Mouse (Mus musculus) small intestine, adult 2 months (tissue): ENCODE data around the gene Ecd. TPM values are rescaled to one million over a fixed set of nuclear protein-coding genes. Genes with fewer than 3 reads are reported as not detected.

Experiments
- H3K27ac ChIP-seq: fragments of 200-500 bp; 2 replicates; pipeline ENCODE4 v1.5.1; 2012; ENCODE audit warnings: low read depth, low read length, control low read depth, inconsistent platforms; ENCODE audit not compliant: insufficient read depth
- H3K27me3 ChIP-seq: fragments of 200-500 bp; 2 replicates; pipeline ENCODE4 v1.6.1; 2012; ENCODE audit warnings: mild to moderate bottlenecking, moderate library complexity, low read length, inconsistent platforms; ENCODE audit not compliant: control insufficient read depth, insufficient read depth
- H3K36me3 ChIP-seq: fragments of 200-500 bp; 2 replicates; pipeline ENCODE4 v1.6.1; 2012; ENCODE audit warnings: mild to moderate bottlenecking, low read length, control low read depth, inconsistent platforms; ENCODE audit not compliant: control insufficient read depth, insufficient read depth
- H3K4me1 ChIP-seq: fragments of 200-500 bp; 2 replicates; pipeline ENCODE4 v1.6.1; 2012; ENCODE audit warnings: low read length, inconsistent platforms, mixed read lengths; ENCODE audit not compliant: control insufficient read depth, insufficient read depth, insufficient read length
- H3K4me3 ChIP-seq: fragments of 200-500 bp; 2 replicates; pipeline ENCODE4 v1.5.1; 2012; ENCODE audit warnings: low read depth, mild to moderate bottlenecking, control low read depth, inconsistent platforms, low read length, moderate library complexity
- CTCF ChIP-seq: fragments of 200-500 bp; IDR thresholded peaks from 2 replicates; pipeline ENCODE4 v1.5.1; 2012; ENCODE audit warnings: low read depth, mild to moderate bottlenecking, control low read depth, inconsistent platforms, low read length, moderate library complexity, mixed read lengths; ENCODE audit not compliant: insufficient replicate concordance, insufficient read length; ENCODE audit errors: extremely low read depth
- POLR2A ChIP-seq: fragments of 200-500 bp; IDR thresholded peaks from 2 replicates; pipeline ENCODE4 v1.6.1; 2012; ENCODE audit warnings: low read depth, mild to moderate bottlenecking, control low read depth, inconsistent platforms, low read length, moderate library complexity
- WGBS: fragments of 180-500 bp; shearing (Covaris S2); methylation state at CpG from one replicate; pipeline ENCODE4 v1.1.7; 2018; 5-methylcytosine and 5-hydroxymethylcytosine counted together
- polyA plus RNA-seq: library from polyadenylated mRNA; depleted of rRNA; stranded (reverse); fragments of >200 nt; gene quantifications from 2 replicates; pipeline ENCODE4 v1.2.3, GENCODE M21; 2012; rRNA removed

Ecd gene
- polyA plus RNA-seq: 4.8 and 8.2 TPM in 2 replicates

GRCm38 (mm10) chr14:20347991-20348541 lies at the start of gene Ecd, which contains the start of gene Fam149b:
Ecd (minus strand) TSS chr14:20348121.
Fam149b (plus strand) TSS chr14:20348162.
- Histone ChIP-seq H3K36me3 (peaks cover 8% of the 10 kb centered on the region), H3K4me3 (peak within 1 kb of the TSS; percentile 71), H3K4me1 (no peaks in the 10 kb centered on the region), H3K27ac (peak within 1 kb of the TSS; percentile 93), H3K27me3 (no peaks in the 10 kb centered on the region)
- TF ChIP-seq CTCF: peak; percentile 50; the same call in 1 of the 2 replicates
- peak; percentile 75; the same call in 1 of the 2 replicates for TF ChIP-seq POLR2A
- WGBS: under 1% methylated on average over 42 of the region's 42 CpGs

DNA sequence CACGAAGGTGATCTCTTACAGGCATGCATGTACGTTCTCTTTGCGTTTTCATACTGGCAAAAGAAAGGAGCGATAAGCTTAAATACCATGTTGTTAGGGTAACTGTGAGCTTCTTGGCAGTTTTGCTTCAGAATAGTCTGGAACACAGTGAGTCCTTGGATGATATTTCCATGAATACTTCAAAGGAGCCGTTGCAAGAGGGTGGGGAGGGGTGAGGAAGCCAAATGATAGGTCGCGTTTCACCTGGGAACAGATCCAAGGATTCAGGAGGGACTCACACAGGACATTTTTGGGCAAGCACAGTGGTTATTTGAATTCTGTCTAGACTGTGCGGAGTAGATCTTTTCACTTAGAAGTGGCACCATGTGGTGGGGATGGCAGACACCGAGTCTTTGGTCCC lies 49.3 kb upstream of the Ecd start:
- Histone ChIP-seq H3K4me3 (no peak overlapping the region), H3K27ac (no peak overlapping the region), H3K27me3 (no peaks in the 10 kb centered on the region), H3K4me1 (no peaks in the 10 kb centered on the region), H3K36me3 (no peaks in the 10 kb centered on the region)
- WGBS: 64% methylated on average over 9 of the region's 9 CpGs
- TF ChIP-seq CTCF: no peak
- TF ChIP-seq POLR2A: no peak

DNA sequence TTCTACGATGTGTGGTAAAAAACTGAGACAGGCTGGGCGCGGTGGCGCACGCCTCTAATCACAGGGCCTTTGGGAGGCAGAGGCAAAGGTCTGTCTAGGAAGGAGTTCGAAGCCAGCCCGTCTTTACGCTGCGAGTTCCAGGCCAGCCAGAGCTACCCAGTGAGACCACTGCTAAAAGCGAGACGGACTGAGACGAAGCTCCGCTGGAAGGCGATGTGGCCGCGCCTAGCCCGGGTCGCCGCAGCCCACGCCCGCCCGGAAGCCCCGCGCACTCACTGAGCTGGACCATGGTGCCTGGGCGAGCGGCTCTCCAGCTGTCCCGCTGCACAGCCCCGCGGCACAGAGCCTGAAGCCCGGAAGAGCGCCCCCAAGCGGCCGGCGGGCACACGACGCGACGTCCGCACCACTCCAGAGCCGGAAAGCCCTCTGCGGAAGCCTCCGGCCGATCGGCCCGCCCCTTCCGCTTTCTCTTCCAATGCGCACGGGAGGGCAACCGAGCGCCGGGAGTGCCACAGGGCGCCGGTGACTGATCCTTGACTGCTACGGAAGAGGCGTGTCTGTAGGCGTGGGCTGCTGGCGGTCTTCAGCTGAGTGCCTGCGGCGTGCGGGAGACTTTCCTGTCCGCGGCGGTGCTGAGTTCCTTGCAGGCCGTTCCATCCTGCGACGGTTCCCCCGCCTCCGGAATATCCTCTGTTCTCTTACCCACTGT lies 45.4 kb upstream of the Ecd start, which contains the start of gene Mrps16:
Gene Mrps16 (minus strand): TSS at position 430 of the 709 bp plus-strand sequence.
- under 1% methylated on average over 68 of the region's 68 CpGs for WGBS
- Histone ChIP-seq H3K4me1 (no peaks in the 10 kb centered on the region; the same call in 1 of the 2 replicates), H3K27me3 (no peaks in the 10 kb centered on the region), H3K4me3 (peak within 1 kb of the TSS; percentile 70), H3K27ac (peak within 1 kb of the TSS; percentile 50), H3K36me3 (peaks cover 6% of the 10 kb centered on the region)
- TF ChIP-seq POLR2A (peak; percentile 62), CTCF (peak; percentile 83)

DNA sequence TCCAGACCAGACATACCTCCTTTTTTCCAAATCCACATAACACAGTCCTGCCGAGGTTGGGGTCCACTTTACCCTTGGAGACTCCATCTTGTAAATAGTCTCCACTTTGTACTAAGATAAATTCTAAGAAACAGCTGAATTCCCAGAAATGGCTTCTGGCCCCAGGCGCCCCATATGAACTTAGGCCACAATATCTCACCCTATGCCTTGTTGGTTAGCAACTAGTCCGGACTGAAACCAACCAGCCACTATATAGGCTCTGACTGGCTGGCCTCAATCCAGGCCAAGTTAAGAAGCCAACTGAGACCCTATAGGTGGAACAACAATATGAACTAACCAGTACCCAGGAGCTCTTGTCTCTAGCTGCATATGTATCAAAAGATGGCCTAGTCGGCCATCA lies 44.4 kb upstream of the Ecd start:
- Histone ChIP-seq H3K27me3 (no peaks in the 10 kb centered on the region), H3K4me3 (no peak overlapping the region), H3K4me1 (peaks cover 5% of the 10 kb centered on the region), H3K36me3 (peaks cover 6% of the 10 kb centered on the region), H3K27ac (no peak overlapping the region)
- 77% methylated on average over 4 of the region's 4 CpGs for WGBS
- no peak for TF ChIP-seq POLR2A
- no peak for TF ChIP-seq CTCF

GRCm38 (mm10) chr14:20389446-20390079 lies 41.6 kb upstream of the Ecd start:
- Histone ChIP-seq H3K36me3 (peaks cover 15% of the 10 kb centered on the region), H3K4me3 (no peak overlapping the region), H3K27ac (no peak overlapping the region), H3K27me3 (no peaks in the 10 kb centered on the region), H3K4me1 (peaks cover 5% of the 10 kb centered on the region)
- TF ChIP-seq CTCF: no peak
- TF ChIP-seq POLR2A: no peak
- 77% methylated on average over 8 of the region's 8 CpGs for whole genome bisulfite sequencing

GRCm38 (mm10) chr14:20388441-20389129 lies 40.7 kb upstream of the Ecd start, which contains the start of gene Dnajc9:
Dnajc9 (minus strand) TSS chr14:20388910.
- peaks cover 18% of the 10 kb centered on the region for H3K36me3 ChIP-seq

More at GRCm38 (mm10) chr14:20388441-20389129, 40.7 kb upstream of the Ecd start, which contains the start of gene Dnajc9:
- WGBS: under 1% methylated on average over 59 of the region's 59 CpGs
- Histone ChIP-seq H3K4me1 (peaks cover 5% of the 10 kb centered on the region), H3K27me3 (no peaks in the 10 kb centered on the region), H3K27ac (peak within 1 kb of the TSS; percentile 47), H3K4me3 (peak within 1 kb of the TSS; percentile 94)
- TF ChIP-seq POLR2A (peak; percentile 52), CTCF (no peak)
